Mouse (Mus musculus) frontal cortex, postnatal 36 days (tissue): ENCODE results near the gene Alkbh4.
"Not testable (repeated sequence)": the region's sequence is repeated elsewhere in the genome, so short reads cannot be mapped to it uniquely, and the experiment has no call there.

ENCODE experiments used
- DNase-seq, 2 experiments: peaks; one replicate each; pipeline ENCODE4 v3.0.0; 2022; ENCODE audit warnings: low spot score in 2 of 2

The Alkbh4 gene

DNA sequence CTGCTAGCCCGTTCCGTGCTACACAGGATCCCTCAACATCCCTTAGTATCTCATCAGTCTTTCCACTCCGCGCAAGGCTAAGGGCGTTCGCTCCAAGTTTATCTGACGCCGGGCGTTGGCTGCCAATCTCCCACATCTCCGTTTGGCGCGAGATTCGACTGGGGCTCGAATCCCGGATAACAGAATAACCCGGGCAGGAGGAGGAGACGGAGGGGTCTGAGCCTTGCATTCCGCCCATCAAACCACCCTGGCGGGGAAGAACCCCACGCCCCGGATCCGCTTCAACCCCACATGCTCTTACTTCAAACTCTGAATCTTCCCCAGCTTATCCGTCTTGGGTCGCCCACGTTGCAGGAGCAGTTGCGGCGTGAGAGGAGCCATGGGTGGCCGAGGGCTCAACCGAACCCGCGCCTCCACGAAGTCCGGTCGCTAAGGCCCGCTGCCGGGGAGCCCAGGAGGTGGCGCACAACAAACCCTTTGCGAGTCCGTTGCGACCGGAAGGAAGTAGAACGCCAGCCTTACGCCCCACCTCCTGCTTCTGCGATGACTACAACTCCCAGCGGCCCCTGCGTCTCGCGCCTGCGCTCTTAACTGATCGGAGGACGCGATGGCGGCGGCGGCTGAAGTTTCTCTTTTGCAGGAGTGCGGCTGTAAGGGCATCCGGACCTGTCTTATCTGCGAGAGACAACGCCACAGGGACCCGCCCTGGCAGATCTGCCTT is at the start of gene Alkbh4, which contains the start of gene Lrwd1:
Gene Alkbh4 (plus strand): TSS at position 576 of the 721 bp plus-strand sequence.
Gene Lrwd1 (minus strand): TSS at position 504 of the 721 bp plus-strand sequence.
- DNase-seq, result peak; percentile 94 to 97

DNA sequence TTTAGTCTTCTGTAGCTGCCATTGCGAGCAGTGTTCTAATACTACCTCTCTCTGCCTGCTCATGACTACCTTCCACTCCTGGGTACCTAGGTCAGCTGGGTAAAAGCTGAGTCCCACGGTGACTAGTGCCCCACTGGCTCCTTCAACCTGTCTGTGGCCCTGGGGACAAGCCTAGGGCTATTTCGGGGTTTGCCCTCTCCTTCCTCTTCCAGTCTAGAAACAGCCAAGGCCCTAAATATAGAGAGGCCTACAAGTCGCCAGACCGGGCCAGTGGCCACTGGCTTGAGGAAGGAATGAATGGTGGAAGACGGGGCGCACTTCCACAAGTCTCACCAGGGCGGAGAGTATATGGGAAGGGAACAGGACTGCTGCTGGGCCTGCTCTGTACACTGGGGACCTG is 49.7 kb upstream of the Alkbh4 start:
- no peak for DNase-seq

DNA sequence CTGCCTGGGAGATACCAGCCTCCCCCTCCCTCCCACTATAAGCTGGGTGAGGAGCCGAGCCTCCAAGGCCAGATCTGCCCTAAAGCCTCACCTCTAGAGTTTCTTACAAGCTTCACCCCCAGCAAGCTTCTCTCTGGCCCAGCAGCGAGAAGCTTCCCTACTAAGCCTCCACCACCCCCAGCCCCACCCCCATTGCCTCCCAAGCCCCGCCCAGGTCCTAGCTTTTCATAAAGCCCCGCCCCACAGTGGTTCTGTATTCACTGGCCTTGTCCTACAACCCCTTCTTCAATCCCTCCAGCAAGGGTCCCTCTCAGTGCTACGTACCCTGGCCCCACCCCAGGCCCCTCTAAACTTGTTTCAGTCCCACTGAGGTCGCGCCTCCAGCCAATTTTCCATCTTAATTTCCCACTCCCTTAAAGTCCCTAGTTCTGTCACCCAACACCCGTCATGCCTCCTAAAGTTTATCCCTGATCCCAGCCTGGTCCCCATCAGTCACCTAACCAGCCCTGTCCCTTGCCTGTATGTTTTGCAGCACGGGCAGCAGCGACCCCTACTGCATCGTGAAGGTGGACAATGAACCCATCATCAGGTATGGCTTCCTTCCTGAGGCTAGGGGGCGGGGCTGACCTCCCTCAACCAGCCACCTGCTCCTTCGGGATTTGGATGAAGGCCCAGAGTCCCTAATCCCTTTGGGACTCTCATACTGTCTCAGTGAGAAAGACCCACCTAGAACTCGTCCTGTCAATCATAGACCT is 46.9 kb upstream of the Alkbh4 start:
- DNase-seq, result no peak

DNA sequence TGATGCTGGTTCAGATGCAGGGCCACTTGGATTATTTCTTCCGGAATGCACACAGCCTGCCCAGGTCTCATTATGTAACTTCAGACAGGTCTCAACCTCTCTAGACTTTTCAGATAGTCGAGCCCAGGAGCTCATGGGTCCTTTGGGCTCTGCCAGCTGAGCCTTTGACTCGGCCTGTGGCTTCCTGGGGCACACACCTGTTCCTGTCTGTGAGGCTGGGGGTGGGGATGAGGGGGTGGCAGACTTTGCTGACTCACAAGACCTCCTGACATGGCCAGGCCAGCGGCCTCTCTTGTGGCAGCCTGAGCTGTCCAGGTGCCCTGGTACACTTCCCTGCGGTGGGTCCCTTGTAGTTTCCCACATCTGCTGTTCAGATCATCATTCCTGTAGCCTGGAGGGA is 44.0 kb upstream of the Alkbh4 start:
- no peak for DNase-seq

DNA sequence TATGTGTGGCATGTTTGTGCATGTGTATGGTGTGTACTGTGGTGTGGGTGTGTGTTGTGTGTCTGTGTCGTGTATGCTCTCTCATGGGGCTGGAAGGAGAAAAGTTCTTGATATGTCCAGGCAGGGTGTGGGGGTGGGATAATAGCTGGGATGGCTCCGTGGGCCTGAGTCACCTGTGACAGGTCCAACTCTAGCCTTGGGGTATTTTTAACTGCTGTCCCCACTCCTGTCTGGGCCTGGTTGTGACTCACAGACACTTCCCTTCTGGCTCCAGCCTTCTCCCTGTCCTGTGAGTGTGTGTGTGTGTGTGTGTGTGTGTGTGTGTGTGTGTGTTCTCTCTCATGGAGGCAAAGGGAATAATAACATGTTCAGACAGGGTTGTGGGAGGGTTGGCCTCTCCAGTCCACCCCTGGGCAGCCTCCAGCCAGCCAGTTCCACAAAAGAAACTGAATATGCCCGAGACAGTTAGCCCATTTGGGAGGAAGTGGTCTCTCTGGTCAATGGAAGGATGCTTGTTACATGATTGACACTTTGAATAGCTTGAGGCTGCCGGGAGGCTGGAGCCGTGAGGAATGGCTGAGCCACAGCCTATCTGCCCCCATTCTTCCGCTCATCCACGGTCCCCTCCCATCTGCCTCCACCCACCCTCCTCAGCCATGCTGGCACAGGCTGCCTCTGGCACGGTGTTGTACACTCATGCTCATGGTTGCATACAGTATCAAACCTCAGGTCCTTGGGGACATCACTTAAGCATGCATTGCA is 41.5 kb upstream of the Alkbh4 start:
- peak; percentile 29 to 31 for DNase-seq

DNA sequence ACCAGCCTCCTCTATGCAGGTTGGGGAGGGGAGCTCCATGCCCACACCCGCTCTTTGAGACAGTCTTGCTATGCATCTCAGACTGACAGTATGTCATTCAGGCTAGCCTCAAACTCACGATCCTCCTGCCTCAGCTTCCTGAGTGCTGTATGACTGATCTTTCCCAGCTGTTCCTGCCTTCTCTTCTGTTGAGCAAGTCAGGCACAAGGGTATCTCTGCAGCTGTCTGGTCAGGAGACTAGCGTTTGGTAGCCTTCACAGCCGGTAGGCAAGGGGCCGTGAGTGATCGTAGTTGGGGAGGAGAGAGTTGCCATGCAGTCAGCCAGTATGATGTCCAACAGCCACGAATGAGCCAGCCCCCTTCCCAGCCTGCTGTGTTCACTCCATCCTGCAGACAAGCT is 40.9 kb upstream of the Alkbh4 start:
- DNase-seq, result no peak

DNA sequence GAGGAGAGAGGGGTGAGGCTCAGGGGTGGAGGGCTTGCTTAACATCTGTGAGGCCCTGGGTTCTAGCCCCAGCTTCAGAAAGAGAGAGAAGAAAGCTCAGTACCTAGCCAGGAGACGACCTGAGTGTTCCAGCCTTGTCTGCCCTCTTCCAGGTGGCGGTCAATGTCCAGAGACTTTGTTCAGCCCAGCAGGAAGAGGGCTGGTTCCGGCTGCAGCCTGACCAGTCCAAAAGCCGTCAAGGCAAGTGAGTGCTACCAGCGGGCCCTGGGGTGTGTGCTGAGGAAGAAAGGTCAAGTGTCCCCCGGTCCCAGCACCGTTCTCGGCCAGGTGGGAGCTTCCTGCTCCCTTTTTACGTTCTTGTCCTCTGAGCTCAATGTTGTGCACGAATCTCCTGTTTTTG is 37.4 kb upstream of the Alkbh4 start:
- no peak for DNase-seq

DNA sequence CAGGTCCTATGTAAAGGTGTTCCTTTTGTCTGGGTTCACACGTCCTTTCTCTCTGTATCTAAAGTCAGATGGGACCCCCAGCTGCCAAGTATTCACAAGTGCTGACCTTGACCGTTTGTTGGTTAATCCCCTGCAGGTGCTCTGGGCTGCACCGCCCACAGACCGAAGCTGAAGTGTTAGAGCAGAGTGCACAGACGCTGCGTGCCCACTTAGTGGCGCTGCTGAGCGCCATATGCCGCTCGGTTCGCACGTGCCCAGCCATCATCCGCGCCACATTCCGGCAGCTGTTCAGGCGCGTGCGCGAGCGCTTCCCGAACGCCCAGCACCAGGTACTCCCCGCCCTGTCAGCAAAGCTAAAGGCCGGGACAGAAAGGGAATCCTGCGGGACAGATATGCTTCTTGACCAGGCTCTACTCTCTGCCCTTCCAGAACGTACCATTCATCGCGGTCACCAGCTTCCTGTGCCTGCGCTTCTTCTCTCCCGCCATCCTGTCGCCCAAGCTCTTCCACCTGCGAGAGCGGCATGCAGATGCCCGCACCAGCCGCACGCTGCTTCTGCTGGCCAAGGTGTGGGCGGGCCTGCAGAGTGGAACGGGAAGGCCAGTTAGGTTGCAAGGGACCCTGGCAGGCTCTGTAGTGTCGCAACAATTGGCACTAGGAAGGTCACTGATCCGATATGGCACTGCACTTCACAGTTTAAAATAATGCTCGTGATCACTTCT is 33.7 kb upstream of the Alkbh4 start:
- DNase-seq, result peak; percentile 62 to 75

DNA sequence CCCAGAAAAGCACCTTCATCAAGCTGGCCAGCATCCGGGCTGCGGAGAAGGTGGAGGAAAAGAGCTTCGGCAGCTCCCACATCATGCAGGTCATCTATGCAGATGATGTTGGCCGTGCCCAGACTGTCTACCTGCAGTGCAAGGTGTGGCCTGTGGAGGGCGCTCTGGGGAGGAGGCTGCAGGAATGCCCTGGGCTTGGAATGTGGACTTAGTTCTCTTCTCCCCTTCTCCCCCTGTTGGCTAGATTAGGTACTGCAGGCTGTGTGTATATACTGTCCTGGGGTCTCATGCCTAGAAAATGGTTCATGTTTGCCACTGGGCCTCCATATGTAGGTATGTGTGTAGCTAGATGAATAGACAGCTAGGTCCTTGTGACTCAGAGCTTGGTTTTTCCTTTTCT is 31.4 kb upstream of the Alkbh4 start:
- DNase-seq, result no peak

DNA sequence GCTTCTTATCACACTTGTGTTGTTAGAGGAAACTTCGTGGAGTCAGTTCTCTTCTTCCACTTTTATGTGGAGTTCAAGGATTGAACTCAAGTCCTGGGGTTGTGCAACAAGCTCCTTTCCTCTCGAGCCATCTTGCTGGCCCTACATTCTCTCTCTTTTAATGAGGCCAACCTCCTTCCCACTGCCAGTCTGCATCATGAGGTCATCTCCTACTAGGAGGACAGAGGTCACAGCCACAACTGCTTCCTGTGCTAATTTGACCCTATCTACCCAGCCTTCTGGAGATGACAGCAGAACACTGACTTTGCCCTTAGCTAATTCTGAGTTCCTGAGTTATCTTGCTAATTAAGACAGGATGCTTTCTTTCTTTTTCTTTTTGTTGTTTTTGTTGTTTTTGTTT is 27.5 kb upstream of the Alkbh4 start:
- no peak for DNase-seq

DNA sequence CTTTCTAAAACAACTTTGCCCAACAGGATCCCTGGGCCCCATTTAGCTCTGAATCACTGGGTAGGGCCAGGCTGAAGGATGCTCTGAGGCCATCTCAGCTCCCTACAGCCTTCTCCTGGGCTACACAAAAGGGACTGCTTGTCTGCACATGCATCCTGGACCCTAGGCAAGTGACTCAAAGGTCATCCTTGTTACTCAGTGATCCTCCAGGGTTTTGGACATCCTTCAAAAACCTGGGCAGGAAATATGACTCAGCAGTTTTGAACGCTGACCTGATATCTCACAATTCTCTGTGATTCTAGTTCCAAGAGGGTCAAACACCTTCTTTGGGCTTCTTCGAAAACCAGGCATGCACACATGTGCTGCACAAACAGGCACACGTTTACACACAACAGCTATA is 26.9 kb upstream of the Alkbh4 start:
- no peak for DNase-seq

DNA sequence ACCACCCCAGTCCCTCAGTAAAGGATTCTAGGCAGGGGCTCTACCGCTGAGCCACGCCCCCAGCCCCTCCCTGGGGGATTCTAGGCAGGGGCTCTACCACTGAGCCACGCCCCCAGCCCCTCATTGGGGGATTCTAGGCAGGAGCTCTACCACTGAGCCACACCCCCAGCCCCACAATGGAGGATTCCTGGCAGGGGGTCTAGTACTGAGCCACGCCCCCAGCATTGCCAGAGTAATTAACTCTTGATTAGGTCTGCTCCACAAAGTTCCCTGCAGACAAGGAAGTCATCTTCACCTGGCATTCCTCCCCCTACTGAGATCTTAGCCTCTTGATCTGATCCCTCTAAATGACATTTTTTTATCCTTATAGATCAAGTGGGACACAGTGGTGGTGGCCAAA is 22.4 kb upstream of the Alkbh4 start:
- not testable (repeated sequence) for DNase-seq

DNA sequence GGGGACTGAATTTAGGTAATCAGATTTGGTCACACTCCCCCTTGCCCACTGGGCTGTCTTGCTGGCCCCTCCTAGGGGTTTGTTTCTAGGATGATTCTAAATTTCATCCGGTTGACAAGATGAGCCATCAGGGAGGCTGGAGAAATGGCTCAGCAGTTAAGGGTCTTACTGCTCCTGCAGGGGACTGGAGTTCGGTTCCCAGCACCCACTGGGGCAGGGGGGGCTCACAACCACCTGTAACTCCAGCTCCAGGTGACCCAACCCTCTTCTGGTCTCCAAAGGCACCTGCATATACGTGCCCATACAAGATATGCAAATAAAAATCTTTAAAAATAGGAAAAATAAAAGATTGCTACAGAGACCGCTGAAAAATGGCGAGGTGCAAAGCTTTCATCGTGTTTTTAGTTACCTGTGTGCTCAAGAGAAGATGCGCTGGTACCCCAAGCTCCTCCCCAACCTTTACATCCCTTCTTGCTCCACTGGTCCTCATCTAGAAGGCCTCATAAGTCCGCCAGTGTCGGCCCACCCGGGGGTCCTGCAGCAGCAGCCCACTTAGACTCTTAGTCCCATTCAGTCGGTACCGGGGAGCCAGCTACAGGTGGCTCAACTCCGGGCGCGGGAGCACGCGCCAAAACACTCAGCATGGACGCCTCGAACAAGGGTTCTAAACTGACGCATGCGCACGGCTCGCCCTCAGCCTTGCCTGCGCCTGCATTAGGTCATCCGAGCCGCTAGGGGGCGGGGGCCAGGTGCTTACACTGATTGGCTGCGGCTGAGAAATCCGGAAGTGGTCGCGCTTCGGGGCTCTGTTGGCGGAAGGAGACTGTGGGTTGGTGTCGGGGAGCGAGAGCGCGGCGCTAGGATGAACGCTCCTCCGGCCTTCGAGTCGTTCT is 19.8 kb upstream of the Alkbh4 start, which contains the start of gene Polr2j:
Gene Polr2j (plus strand): TSS at position 741 of the 893 bp plus-strand sequence.
- DNase-seq, result peak; percentile 98

DNA sequence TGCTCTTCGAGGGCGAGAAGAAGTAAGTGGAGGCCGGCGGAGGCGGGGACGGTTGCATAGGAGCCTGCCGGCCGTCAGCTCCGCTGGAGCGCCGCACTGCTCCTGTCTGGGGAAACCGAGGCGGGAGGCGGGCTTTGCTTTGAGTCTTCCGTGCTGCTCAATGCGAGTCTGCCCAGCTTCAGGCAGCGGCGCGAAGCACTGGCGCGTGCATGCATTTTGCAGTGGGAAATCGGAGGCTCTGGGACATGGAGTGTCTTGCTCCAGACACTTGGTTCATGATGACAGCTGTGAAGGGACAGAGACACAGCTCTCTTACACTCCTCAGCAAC is 19.2 kb upstream of the Alkbh4 start:
- no peak for DNase-seq

DNA sequence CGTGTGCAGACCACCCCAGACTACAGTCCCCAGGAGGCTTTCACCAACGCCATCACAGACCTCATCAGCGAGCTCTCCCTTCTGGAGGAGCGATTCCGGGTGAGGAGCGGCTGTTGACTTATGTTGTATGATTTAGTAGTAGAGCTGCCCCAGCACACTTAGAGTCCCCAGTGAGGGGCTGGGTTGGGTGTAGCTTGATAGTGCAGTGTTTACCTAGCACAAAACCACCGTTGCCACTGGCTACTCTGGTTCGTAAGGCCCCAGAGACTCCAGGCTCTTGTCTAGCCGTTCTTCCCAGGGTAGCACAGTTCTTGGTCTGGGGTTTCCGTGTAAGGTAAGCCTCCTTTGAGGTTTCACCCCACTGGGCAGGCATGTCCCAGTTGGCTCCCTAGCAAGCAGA is 13.8 kb upstream of the Alkbh4 start:
- no peak for DNase-seq

DNA sequence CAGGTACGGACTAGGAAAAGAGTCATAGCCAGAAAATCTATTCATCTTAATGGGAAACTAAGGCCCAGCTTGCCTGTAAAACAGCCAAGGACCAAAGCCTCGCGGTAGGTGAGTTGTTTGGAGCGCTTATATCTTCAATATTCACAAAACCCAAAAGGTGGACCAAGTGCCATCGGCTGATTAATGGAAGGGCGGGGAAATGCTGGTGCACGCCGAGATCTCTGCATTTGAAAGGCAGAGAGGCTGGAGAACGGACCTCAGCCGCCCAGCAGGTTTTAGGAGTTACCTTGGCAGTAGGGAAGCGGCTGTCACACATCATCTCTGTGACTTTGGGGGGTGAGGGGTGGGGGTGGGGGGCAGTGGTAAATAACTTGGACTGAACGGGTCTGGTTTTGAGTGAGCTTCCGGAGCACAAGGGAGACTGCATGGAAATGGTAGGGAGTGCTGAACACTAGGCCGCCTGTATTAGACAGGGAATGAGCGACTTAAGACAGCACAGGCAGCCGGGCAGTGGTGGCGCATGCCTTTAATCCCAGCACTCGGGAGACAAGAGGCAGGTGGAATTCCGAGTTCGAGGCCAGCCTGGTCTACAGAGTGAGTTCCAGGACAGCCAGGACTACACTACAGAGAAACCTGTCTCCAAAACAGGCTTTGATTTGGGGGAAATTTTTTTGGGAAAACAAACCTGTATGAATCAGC is 495 bp downstream of the Alkbh4 start:
- DNase-seq, result no peak

DNA sequence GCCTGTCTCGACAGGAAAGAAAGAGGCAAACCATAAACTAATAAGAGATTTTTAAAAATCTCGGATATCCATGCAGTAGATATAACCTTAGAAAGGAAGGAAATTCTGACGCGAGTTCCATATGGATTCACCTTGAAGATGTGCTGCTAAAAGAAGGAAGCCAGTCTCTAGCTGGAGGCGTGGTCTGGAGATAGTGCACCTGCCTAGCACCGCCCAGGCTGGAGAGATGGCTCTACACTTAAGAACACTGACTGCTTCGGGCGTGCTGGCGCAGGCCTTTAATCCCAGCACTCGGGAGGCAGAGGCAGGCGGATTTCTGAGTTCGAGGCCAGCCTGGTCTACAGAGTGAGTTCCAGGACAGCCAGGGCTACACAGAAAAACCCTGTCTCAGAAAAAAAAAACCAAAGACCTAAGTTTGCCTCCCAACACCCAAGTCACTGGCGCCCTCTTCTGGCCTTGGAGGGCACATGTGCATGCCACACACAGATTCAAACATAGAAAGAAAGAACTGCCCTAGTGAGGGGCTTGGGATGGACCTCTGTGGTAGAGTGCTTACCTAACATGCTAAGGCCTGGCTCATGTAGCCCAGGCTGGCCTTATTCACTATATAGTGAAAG is 1.8 kb downstream of the Alkbh4 start:
- DNase-seq, result no peak

DNA sequence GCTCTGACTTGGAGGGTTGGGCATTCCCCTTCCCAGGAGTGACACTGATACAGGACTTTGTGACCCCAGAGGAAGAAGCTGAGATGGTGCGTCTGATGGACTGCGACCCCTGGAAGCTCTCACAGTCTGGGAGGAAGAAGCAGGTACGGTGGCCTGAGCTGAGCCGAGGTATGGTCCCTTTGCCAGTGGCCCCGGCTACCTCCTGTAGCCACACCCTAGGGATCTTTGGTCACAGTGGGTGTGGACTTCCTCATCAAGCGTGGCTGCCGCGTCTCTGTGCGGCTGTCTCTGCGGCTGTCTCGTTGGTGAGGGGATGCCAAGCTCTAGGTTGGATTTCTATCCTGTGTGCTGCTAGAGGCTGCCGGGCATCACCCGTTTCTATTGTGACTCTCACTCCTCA is 3.4 kb downstream of the Alkbh4 start:
- no peak for DNase-seq

DNA sequence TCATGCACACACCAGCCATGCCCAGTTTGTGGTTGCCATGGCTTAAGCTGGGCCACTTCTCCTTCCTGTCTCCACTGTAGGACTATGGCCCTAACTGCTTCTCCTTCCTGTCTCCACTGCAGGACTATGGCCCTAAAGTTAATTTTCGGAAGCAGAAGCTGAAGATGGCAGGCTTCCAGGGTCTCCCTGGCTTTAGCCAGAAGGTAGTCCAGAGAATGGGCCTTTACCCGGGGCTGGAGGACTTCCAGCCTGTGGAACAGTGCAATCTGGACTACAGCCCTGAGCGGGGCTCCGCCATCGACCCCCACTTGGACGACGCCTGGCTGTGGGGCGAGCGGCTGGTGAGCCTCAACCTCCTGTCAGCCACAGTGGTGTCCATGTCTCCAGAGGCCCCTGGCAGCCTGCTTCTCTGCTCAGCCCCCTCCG is 4.1 kb downstream of the Alkbh4 start:
- DNase-seq, result no peak

DNA sequence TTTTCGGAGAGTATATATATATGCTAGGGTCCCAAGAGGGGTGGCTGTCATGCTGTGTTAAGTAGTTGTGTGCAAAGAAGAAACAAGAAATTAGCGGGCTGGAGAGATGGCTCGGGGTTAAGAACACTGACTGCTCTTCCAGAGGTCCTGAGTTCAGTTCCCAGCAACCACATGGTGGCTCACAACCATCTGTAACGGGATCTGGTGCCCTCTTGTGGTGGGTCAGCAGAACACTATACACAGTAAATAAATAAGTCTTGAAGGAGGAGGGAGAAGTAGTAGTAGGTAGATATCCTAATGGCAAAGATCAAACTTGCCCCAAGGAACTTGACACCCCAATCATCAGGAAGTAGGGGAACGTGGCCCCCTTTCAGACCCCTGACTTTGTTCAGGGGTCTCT is 6.8 kb downstream of the Alkbh4 start:
- no peak for DNase-seq
